Mouse (Mus musculus) lung, postnatal 25 days (tissue): ENCODE data around the gene Slc35g1.
"Not testable (repeated sequence)": the region's sequence is repeated elsewhere in the genome, so short reads cannot be mapped to it uniquely, and the experiment has no call there.

ENCODE experiments used
- DNase-seq: peaks from one replicate; pipeline ENCODE4 v3.0.0; 2022; ENCODE audit warnings: low spot score

Gene Slc35g1

DNA sequence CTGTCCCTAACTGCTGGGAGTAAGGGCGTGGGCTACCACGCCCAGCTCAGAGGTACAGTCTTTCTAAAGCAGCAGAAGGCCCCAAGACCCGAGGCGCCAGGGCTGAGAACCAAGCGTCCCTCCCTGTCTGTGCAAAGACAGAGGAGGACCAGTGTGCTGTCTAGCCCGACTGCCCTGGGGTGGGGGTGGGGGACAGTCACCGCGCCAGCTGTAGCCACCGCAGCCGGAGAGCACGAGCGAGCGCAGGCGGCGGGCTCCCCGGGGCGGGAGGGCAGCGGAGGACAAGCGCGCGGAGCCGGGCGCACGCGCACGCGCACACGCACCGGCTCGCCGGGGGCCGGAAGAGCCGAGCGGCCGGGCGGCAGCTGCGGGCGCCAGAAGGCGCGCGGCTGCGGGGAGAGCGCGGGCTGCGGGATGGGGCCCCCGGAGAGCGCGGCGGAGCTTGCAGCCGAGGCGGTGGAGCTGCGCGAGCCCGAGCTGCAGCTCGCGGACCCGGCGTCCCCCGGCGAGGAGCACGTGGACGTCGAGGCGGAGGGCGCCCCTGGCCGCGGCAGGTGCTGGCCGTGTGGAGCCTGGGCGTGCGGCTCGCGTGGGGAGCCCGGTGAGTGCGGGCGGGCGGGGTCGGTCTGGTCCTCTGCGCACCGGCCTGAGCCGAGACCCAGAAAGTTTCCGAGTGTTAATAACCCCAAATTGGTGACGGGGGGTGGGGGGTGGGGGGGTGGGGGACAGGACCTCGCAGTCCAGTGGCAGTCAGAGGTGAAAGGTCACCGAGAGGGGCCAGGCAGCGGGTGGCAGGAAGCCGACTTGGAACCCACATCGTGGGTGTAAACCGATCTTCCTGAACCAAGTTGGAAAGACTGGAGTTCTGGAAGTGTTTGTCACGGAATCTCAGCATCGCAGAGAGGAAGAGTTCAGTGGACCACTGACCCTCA lies at the start of gene Slc35g1:
Gene Slc35g1, plus strand, starts transcription at position 280 of the 932 bp plus-strand sequence.
- DNase-seq = peak; percentile 20

DNA sequence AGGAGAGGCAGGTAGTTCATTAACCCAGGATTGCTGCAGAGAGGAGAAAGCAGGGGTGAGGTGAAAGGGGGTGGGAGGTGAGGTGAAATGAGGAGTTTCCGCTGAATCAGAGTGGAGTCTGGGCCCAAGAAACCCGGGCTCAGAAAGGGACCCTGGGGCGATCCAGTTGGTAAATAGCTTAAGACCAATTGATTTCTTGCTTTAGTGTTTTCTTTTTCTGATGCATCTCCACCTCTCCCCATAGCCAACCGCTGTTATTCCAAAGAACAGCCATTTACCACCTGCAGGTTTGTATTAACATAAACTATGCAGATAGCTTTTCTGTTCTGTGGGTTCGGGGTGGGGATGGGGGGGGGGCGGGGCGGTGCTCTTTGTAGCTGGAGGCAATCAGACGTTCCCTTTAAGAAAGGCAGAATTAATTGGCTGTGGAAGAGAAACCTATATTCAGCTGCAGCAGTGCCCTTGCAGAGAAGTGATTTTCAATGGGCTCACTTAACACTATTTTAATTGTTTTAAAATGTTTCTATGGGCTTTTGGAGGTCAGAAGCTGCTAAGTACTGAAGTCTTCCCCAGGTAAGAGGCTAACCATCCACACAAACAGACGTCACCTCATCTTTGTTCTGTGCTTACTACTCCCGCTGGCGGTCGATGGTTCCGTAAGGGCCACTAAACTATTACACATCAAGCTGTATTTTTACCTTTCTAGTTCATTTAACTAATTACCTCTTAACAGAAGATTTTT lies 47.3 kb upstream of the Slc35g1 start:
- no peak for DNase-seq

DNA sequence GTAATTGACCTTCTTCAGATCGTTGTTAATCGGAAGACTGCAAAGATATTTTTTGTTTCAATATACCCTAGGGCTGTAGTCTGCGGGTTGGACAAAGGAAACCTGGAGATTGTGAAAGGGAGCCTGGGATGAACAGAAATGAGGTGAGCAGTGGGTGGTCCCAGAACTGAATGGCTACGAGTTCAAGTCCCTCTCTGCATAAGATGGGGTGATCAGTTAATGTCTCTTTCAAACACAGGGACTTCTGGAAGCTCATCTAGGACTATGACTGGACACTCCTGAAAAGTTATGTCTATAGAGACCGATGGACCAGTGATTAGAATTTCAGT lies 46.8 kb upstream of the Slc35g1 start:
- DNase-seq = no peak

DNA sequence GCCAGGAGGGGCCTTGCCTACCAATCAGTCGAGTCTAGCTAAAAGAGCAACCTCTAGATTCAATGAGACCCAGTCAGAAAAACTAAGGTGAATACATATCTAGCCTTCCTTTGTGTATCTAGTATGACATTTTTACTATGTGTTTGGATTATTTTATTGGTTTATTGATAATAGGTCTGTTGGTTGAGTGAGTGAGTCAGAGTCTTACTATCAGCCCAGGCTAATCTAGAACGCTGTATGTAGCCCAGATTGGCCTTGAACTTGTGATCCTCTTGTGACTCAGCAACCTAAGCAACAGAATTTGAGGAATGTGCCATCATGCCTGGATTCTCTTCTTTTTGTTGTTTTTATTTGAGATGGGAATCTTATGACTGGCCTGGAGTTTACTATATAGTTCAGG lies 44.6 kb upstream of the Slc35g1 start:
- DNase-seq = no peak

DNA sequence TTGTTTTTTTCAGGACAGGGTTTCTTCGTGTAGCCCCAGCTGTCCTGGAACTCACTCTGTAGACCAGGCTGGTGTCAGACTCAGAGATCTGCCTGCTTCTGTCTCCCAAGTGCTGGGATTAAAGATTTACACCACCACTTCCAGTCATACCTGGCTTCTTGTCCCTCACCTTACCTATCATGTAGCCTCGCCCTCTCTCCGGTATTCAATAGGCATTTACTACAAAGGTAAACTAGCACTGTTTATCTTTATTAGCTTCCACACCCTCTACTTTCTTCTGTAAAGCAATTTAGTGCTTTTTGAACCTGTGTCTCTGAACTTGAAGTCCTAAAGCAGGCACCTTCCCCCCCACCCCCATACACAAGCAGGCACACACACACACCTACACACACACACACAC lies 44.1 kb upstream of the Slc35g1 start:
- DNase-seq = no peak

DNA sequence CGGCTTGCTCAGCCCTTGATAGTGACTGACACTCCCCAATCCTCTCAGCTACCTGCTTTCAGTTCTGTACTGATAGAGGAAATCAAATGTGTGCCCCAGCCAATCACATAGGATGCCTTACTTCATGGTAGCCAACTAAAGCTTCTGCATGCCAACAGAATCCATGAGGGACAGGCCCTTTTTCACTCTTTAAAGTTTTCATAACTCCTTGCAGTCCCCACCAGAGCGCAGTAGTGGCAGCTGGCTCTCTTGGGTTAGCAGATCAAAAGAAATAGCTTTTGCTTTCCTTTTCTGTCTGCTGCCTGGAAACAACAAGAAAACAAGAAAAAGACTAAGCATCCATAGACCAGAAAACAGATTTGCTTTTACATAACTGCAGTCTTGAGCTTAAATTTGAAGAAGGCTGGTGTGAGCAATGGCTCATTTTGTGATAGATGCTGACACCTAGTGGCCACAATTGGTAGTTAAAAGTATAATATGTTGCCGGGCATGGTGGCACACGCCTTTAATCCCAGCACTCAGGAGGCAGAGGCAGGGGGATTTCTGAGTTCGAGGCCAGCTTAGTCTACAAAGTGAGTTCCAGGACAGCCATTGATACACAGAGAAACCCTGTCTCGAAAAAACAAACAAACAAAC lies 43.2 kb upstream of the Slc35g1 start:
- DNase-seq = peak; percentile 46

DNA sequence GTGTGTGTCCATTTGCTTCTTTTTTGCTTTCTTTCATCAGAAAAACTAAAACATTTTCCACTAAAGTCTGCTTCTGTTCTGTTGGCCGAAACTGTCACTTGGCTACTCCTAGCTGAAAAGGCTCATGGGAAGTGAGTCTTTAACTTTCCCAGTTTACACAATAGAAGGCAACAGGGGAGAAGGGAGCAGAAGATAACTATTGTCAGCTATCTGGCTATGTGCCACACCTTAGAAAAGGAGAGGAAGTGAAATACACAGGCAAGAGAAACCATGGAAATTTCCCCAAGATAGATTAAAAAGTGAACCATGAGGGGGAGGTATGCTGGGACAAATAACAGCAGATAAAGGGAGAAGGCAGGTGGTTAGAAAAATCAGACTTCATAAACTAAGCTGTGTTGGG lies 41.5 kb upstream of the Slc35g1 start:
- no peak for DNase-seq

DNA sequence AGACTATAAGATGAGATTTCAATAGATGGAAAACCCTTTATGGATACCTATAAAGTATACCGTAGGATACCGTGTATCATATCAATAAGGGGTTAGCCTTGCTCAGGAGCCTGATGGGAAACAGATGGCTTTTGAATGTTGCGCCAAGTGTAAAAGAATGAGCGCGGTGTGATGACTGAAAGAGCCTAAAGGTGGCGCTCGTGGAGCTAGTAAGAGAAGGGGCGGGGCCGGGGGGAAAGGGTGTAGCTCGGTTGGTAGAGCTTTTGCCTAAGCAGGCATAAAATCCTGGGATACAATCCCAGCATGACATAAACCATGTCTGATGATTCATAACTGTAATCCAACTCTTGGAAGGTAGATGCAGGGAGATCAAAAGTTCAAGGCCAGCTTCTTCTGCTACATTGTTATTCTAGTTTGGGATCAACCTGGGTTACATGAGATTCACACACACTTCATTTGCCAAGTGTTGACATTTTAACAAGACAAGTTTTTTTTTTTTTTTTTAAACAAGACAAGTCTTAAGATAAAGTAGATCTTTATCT lies 40.9 kb upstream of the Slc35g1 start:
- DNase-seq = no peak

DNA sequence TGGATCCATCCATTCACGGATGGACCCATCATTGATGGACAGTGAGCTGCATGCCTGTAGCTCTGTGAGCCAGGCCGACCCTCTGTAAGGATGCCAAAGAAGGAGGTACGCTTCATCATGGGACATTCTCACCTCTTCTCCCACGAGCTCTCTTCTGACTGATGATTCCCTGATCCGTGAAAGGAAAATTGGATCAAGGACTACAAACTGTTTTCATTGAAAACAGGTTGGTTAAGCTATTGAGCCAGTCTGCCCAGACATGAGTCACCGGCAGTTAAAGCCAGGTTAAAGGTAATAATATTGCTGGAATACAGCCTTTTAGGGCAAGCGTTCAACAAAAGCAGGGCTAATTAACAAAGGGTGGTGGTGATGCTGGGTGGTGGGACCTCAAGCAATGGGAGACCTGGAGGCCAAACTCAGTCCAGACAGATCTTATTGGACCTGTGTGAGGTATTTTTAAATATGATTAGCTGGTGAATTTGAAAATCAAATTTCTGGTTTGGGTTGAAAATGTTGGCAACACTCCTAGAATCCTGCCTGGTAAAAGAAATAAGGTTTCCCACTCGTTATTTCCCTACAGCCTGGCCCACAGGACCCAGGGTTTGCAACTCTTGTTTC lies 39.5 kb upstream of the Slc35g1 start:
- DNase-seq = no peak

DNA sequence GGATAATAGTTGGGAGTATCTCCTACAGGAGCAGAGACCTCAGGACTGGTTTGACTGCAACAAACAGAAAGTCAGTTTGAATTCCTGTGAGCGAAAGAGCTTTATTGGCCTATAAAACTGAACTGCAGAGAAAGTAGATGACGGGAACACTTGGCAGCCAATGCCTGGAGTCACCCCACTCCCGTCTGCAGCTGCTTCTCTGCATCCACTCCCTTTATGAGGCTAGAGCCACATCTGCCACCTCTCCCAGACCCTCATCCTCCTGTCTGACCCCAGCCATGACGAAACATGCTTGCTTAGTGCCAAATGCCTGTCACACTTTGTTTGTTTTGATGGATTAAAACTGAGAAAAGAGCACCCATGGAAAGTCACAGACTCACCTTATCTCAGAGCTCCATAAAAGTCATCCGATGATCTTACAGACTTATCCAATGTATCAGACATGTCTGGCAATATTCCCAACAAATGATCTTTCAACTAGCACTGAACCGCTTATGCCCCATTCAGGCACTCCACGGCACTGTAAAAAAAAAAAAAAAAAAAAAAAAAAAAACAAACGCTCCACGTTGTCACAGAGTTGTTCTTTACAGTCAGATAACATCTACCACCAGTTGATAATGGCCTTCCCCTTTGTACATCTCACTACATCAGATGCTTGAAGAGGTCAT lies 37.7 kb upstream of the Slc35g1 start:
- no peak for DNase-seq

DNA sequence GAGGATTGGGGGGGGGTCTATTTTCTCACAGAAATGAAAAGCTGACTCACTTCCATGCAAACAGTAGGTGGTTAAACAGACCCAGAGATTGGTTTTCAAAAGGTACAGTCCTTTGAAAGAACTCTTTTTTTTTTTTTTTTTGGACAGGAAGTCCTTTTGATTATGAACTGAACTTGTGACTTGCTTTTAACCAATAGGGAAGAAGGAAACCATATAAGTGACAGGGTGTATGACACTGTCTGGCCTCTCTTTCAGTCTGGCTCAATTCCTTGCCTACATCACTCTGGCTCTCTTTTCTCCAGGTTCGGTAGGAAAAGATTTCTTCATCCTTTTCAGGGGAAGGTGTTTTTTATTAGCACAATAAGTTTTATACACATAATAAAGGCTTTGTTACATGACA lies 36.5 kb upstream of the Slc35g1 start:
- no peak for DNase-seq

DNA sequence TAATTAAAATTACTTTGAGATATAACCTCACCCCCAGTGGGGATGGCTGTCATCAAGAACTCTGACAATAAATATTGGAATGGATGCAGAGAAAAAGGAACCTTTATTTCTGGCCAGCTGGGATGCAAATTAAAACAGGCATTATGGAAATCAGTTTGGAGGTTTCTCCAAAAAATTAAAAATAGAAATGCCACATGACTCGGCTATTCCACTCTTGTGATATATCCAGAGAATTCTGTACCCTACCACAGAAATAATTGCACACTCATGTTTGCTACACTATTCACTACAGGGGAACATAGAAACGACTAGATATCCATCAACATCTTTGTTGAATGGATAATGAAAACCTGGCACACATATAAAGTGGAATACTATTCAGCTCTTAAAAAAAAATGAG lies 33.9 kb upstream of the Slc35g1 start:
- no peak for DNase-seq

DNA sequence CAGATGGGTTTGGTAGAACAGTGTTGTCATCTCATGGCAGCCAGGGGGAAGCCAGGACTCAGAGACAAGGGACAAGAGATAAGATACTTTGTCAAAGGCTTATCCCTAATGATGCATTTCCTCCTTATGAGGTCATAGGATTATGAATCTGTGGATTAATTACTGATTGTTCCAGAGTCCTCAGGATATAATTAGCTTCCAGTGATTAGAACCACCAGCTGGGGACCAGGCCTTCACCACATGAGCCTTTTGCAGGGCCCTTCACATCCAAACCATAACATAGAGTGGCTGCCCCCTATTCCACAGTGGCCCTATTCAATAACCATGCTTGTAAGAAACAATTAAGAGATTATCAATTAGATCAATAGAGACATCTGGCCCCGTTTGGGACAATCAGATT lies 32.4 kb upstream of the Slc35g1 start:
- no peak for DNase-seq

DNA sequence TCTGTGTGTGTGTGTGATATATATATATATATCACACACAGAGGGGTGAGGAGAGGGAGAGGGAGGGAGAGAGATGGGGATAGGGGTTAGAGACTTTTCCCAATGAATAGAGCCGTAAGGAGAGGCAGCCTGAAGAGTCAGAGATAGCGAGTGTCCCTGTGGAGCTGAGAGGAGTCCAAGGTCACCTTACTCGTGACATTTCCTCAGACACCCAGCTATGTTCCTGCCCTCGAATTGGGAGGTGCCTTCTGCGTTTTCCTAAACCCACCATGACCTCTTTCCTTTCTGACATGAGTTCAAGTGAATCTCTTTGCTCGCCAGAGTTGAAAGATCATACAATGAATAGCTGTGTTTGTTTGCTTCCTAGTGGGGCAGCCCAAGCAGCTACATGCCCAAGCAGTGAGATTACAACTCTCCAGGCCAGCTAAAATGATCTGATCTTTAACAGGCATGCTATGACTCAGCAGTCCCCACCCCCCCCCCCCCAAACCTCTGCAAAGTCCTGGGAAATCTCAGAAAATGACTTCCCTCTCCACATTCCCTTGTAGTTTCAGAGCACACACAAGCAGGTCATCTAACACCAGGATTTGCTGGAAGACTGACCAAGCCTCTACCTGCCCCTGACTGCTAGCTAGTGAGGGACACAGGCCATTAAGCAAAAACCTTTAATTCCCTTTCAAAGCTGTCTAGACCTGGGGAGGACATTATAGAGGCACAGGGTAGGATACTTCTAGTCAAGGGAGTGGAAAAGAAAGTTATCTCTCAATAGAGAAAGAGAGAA lies 31.7 kb upstream of the Slc35g1 start:
- no peak for DNase-seq

DNA sequence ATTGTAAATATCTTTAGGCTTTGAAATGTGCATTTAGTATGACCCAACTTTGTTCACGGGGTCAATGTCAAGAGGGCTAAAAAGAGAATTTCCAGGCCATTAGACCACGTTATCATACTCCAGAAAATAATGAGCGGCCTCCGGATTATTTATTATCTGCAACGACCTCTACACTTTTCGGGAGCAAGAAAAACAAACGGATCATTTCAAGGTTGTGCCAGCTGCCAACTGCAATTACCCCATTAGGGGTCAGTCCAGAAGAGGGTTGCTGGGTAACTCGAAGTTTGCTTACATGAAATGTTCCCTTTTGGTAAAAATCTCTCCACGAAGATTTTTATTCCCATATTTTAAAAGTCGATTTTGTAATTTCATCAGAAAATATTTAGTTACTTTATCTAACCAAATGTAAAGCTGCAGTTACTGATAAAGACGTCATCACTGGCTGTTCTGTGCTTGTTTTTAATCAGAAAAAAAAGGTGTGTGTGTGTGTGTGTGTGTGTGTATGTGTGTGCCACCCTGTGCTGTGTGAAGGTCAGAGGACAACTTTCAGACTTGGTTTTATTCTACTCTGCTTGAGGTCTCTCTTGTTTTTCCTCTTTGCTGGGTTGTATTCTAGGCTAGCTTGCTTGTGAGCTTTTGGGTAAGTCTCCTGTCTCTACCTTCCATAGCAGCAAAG lies 30.7 kb upstream of the Slc35g1 start:
- no peak for DNase-seq

DNA sequence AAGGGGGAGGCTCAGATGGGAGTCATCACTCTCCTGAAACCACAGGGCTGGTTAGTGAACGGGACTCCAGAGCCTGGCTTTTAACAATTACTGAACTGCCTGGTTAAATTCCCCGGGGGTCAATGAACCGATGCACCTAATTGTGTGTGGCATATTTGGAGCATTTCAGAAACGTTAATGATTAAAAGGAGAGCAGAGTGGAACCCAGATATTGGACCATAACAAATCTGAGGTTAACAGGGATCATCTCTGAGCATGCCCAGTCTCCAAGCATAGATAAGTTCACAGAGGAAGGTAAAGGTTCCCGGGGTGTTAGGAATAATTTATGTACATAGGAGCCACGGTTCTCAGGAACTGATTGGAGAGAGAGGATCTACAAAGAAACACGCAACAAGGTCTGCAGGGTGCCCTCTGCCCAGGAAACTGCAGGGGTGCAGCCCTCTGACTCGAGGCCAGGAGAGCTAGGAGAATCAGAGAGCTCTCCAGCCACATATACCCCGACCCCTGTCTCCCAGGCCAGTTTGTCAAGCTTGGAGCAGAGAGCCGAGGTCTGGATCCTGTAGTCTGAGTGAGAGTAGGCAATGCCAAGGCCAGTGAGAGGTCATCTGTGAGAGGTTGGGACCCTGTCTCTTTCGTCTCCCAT lies 23.2 kb upstream of the Slc35g1 start:
- no peak for DNase-seq

DNA sequence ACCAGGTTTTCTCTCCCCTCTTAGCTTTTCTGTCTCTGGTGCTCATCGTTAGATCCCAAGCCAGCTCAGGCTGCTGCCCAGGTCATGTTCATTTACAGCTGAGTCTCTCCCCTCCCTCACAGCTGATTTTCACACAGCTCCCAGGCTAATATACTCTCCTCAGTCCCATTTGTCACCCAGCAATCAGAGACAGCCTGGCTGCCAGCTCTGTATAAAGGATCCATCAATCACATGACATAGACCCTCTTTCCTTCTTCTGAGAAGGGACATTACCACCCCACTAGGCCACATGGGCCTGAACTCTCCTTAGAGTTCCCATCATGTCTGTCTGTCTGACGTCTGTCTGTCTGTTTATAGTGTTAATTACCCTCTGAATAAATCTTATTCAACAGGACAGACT lies 22.4 kb upstream of the Slc35g1 start:
- DNase-seq = no peak

DNA sequence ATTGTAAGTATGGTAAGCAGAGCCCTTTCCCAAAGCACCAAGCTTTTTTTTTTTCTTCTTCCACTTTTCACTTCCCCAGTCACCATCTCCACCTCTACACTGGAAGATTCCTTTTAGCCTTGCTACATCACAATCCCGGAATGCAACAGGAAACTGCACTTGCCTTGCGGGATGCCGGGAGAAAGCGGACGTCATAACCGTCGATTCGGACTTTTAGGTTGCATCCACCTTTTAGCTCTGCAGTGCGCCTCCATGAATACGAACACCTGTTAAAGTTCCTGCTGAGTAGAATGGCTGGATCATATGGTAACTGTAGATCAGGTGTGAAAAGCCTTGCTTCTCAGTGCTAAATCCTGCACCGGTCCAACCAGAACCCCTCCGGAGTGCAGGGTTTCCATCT lies 12.0 kb upstream of the Slc35g1 start:
- no peak for DNase-seq

DNA sequence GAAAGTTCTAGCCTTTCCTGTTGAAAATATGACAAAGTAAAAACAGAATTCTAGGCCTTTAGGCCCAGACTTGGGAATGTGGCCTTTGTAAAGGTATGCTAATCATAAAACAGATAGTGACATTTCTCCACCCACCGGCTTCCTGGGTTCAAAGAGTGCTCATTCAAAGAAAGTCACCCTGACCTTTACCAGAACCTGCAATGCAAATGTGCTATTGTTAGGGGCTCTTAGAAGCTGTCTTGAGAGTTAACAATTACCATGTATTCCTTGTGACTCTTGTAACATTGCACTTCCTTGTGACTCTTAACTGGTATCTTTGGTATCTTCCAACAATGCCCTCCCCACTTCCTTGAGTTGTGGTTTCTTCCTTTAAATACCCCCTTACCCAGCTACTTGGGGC lies 8.8 kb upstream of the Slc35g1 start:
- DNase-seq = not testable (repeated sequence)

DNA sequence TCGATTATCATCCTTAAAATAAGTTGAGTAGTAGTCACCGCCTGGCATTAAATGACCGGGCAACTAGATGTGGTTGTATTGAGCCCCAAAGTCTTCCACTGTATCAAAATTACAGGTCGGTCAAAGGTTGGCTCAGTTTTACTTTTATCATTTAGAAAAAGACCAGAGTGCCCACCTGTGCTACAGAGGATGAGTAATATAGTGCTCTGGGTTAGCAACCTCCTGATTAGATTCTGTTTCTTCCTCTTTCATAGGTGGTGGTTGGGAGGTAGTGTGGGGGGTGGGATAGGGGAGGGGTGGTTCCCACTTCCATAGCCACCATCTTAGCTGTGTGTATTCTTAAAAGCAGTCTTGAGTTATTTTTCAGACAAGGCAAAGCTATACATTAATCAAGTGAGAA lies 7.9 kb upstream of the Slc35g1 start:
- no peak for DNase-seq
